ENCODE assay signal across 22 mouse cellular contexts in the genomic region with DNA sequence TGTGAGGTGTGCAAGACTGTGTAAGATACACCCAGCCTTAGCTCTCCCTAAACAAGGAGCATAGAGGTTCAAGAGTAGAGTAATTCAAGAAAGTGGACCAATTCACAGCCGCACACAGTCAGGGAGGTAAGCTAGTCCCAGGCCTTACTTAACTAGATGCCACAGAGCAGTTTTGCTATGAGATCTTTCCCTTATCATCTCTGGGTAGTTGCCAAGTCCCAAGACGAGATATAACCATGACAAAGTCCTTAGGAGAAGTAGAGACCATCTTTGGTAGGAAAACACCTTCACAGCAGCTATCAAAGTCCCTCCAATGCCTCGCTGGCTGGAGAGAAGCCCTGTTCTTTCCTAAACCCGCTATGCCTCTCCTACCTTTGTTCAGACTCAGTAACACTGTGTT.
"Had no signal": no experiment of that assay in that cellular context is flagged by ENCODE, and none has a peak within 500 bp of the region (broad histone marks: within the 10 kb centered on the region; RNA-seq: fewer than 3 reads in every experiment).

No protein-coding gene starts in this region.

- DNase-seq: gastrocnemius, postnatal 14 days; gastrocnemius, postnatal 36 days; heart, postnatal 10 days; heart, postnatal 4 days; kidney, adult 8-10 months; layer of hippocampus, adult 9-11 months; layer of hippocampus, postnatal 36 days; left cerebral cortex, postnatal 4 days had no signal

- H3K4me1 ChIP-seq: hindbrain, embryonic 12.5 days had no signal

- ATAC-seq: hindbrain, embryonic 16.5 days; inflammation-experienced regulatory T-cells, adult 6 months; intestine, embryonic 15.5 days had no signal

- H3K27ac ChIP-seq: heart, embryonic 10.5 days; hindbrain, embryonic 10.5 days; hindbrain, embryonic 12.5 days; hindbrain, embryonic 14.5 days; intestine, embryonic 15.5 days; kidney, embryonic 15.5 days; kidney, postnatal 0 days; limb, embryonic 13.5 days; limb, embryonic 15.5 days; liver, embryonic 15.5 days had no signal

- H3K9me3 ChIP-seq: heart, embryonic 10.5 days; heart, embryonic 12.5 days; hindbrain, embryonic 10.5 days; hindbrain, embryonic 12.5 days; intestine, embryonic 15.5 days; kidney, embryonic 15.5 days; limb, embryonic 13.5 days; limb, embryonic 15.5 days; liver, embryonic 15.5 days had no signal

- H3K9ac ChIP-seq: heart, embryonic 12.5 days; hindbrain, embryonic 12.5 days; hindbrain, embryonic 14.5 days; intestine, embryonic 15.5 days; kidney, embryonic 15.5 days; limb, embryonic 13.5 days; limb, embryonic 15.5 days; liver, embryonic 15.5 days had no signal

- H3K36me3 ChIP-seq: heart, embryonic 10.5 days; heart, embryonic 12.5 days; hindbrain, embryonic 10.5 days; hindbrain, embryonic 12.5 days; intestine, embryonic 15.5 days; kidney, embryonic 15.5 days; limb, embryonic 13.5 days; limb, embryonic 15.5 days; liver, embryonic 15.5 days had no signal

- H3K27me3 ChIP-seq: heart, embryonic 12.5 days; hindbrain, embryonic 12.5 days; intestine, embryonic 15.5 days; kidney, embryonic 15.5 days; limb, embryonic 15.5 days; liver, embryonic 15.5 days had no signal

- H3K4me2 ChIP-seq: heart, embryonic 12.5 days; hindbrain, embryonic 12.5 days; hindbrain, embryonic 14.5 days; intestine, embryonic 15.5 days; kidney, embryonic 15.5 days; limb, embryonic 13.5 days; limb, embryonic 15.5 days; liver, embryonic 11.5 days; liver, embryonic 15.5 days had no signal

- H3K4me3 ChIP-seq: heart, embryonic 10.5 days; heart, embryonic 12.5 days; hindbrain, embryonic 10.5 days; hindbrain, embryonic 12.5 days; intestine, embryonic 15.5 days; kidney, embryonic 15.5 days; limb, embryonic 13.5 days; limb, embryonic 15.5 days; liver, embryonic 15.5 days had no signal
